Comparison of ENCODE assay signal across 8 mouse cellular contexts in the genomic region with DNA sequence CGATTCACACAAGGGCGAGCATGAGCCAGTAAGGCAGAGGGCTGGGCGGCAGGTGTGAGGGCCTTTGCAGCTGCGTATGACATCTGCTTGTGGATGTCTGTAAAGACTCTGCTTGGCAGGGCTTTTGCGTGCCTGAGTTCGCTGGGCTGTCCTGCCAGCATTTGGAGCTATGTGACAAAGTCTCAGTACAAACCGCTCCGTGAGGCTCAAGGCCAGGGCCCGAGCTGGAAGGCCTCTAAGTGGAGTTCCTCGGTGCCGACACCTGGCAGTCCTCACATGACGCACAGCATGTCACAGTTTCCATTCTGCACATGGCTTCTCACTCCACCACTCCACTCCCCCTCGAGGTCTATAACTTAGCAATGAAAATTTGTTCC.
DNase-seq lines count a peak whose midpoint lies in the region; ATAC-seq and TF ChIP-seq lines count a peak whose summit lies in the region.

No protein-coding gene starts in this region.

- DNase-seq in urinary bladder, postnatal 14 days (ENCODE audit: low spot score), result peak; percentile 30
- DNase-seq in urinary bladder, adult 2 months (ENCODE audit: low spot score), result no peak
- DNase-seq in kidney, postnatal 0 days (ENCODE audit: low spot score), result peak; percentile 36
- DNase-seq in testis, postnatal 14 days (ENCODE audit: low spot score), result peak; percentile 40
- no peak for DNase-seq in retina, embryonic 14.5 days (ENCODE audit: low spot score)

- no peak for ATAC-seq in forebrain, embryonic 12.5 days (ENCODE audit: low FRiP score)
- no peak for ATAC-seq in forebrain, embryonic 16.5 days
- ATAC-seq in kidney, postnatal 0 days (replicated peaks; ENCODE audit: low FRiP score, low read depth), result peak; percentile 27; the same call in 1 of the 2 replicates
- ATAC-seq in megakaryocyte-erythroid progenitor cell, adult 5-6 weeks (replicated peaks; ENCODE audit: low FRiP score, low TSS enrichment, poor library complexity, severe bottlenecking), result no peak

- no peak overlapping the region for H3K4me3 ChIP-seq in forebrain, embryonic 12.5 days (replicated peaks)
- H3K4me3 ChIP-seq in forebrain, embryonic 16.5 days (replicated peaks; ENCODE audit: low read length), result no peak overlapping the region
- H3K4me3 ChIP-seq in kidney, postnatal 0 days (replicated peaks; ENCODE audit: low read depth, low read length), result no peak overlapping the region

- WGBS in forebrain, embryonic 12.5 days, result 81% methylated on average over 13 of the region's 13 CpGs
- 66% methylated on average over 13 of the region's 13 CpGs for WGBS in forebrain, embryonic 16.5 days
- WGBS in kidney, postnatal 0 days, result 56% methylated on average over 13 of the region's 13 CpGs

- peaks cover 32% of the 10 kb centered on the region for H3K36me3 ChIP-seq in forebrain, embryonic 12.5 days (replicated peaks)
- no peaks in the 10 kb centered on the region for H3K36me3 ChIP-seq in forebrain, embryonic 16.5 days (ENCODE audit: control insufficient read depth, insufficient read depth)
- H3K36me3 ChIP-seq in kidney, postnatal 0 days (ENCODE audit: insufficient read depth, low read length), result 0 out of 2 replicates have a peak, but pooled peaks cover 8% of the 10 kb centered on the region

- TF ChIP-seq CTCF in kidney, postnatal 0 days (IDR thresholded peaks at IDR 0.05; ENCODE audit: low read depth), result no peak

- 0 out of 2 replicates have a peak overlapping the region, but pooled peaks have one; percentile 13 for H3K27ac ChIP-seq in forebrain, embryonic 12.5 days
- H3K27ac ChIP-seq in forebrain, embryonic 16.5 days (ENCODE audit: low read length), result no peak overlapping the region
- no peak overlapping the region; the same call in 1 of the 2 replicates for H3K27ac ChIP-seq in kidney, postnatal 0 days

- peaks cover 40% of the 10 kb centered on the region for H3K4me1 ChIP-seq in forebrain, embryonic 12.5 days
- H3K4me1 ChIP-seq in forebrain, embryonic 16.5 days (replicated peaks; ENCODE audit: control insufficient read depth, insufficient read depth, low read length), result peaks cover 16% of the 10 kb centered on the region
- H3K4me1 ChIP-seq in kidney, postnatal 0 days (replicated peaks; ENCODE audit: insufficient read depth, low read length), result peaks cover 4% of the 10 kb centered on the region; the same call in 1 of the 2 replicates

- H3K27me3 ChIP-seq in forebrain, embryonic 12.5 days, result no peaks in the 10 kb centered on the region
- no peaks in the 10 kb centered on the region for H3K27me3 ChIP-seq in forebrain, embryonic 16.5 days (replicated peaks; ENCODE audit: control insufficient read depth, insufficient read depth, low read length)
- H3K27me3 ChIP-seq in kidney, postnatal 0 days (ENCODE audit: insufficient read depth, low read length), result no peaks in the 10 kb centered on the region

- H3K4me2 ChIP-seq in forebrain, embryonic 12.5 days, result no peak overlapping the region
- no peak overlapping the region for H3K4me2 ChIP-seq in forebrain, embryonic 16.5 days (ENCODE audit: low read length)
- no peak overlapping the region for H3K4me2 ChIP-seq in kidney, postnatal 0 days (ENCODE audit: low read length)

- no peaks in the 10 kb centered on the region for H3K9me3 ChIP-seq in forebrain, embryonic 12.5 days
- no peaks in the 10 kb centered on the region for H3K9me3 ChIP-seq in forebrain, embryonic 16.5 days (ENCODE audit: control insufficient read depth, low read length)
- no peaks in the 10 kb centered on the region for H3K9me3 ChIP-seq in kidney, postnatal 0 days (replicated peaks; ENCODE audit: low read length)

- no peak overlapping the region for H3K9ac ChIP-seq in forebrain, embryonic 12.5 days
- no peak overlapping the region for H3K9ac ChIP-seq in forebrain, embryonic 16.5 days (replicated peaks; ENCODE audit: low read depth, low read length)
- H3K9ac ChIP-seq in kidney, postnatal 0 days (ENCODE audit: low read depth, low read length), result no peak overlapping the region

Comparison
In these comparisons a context has a peak if more than half of its experiments do, and no peak if none do; other contexts are left out.
1. DNase-seq: peak in urinary bladder, postnatal 14 days (single experiment), kidney, postnatal 0 days (single experiment) and testis, postnatal 14 days (single experiment); none in urinary bladder, adult 2 months (single experiment) and retina, embryonic 14.5 days (single experiment).